Mouse (Mus musculus) small intestine, adult 2 months (tissue): ENCODE measurements around the gene Nfib.

ENCODE experiments used
- CTCF ChIP-seq: fragments of 200-500 bp; IDR thresholded peaks from 2 replicates; pipeline ENCODE4 v1.5.1; 2012; ENCODE audit warnings: low read depth, mild to moderate bottlenecking, control low read depth, inconsistent platforms, low read length, moderate library complexity, mixed read lengths; ENCODE audit not compliant: insufficient replicate concordance, insufficient read length; ENCODE audit errors: extremely low read depth
- POLR2A ChIP-seq: fragments of 200-500 bp; IDR thresholded peaks from 2 replicates; pipeline ENCODE4 v1.6.1; 2012; ENCODE audit warnings: low read depth, mild to moderate bottlenecking, control low read depth, inconsistent platforms, low read length, moderate library complexity

DNA sequence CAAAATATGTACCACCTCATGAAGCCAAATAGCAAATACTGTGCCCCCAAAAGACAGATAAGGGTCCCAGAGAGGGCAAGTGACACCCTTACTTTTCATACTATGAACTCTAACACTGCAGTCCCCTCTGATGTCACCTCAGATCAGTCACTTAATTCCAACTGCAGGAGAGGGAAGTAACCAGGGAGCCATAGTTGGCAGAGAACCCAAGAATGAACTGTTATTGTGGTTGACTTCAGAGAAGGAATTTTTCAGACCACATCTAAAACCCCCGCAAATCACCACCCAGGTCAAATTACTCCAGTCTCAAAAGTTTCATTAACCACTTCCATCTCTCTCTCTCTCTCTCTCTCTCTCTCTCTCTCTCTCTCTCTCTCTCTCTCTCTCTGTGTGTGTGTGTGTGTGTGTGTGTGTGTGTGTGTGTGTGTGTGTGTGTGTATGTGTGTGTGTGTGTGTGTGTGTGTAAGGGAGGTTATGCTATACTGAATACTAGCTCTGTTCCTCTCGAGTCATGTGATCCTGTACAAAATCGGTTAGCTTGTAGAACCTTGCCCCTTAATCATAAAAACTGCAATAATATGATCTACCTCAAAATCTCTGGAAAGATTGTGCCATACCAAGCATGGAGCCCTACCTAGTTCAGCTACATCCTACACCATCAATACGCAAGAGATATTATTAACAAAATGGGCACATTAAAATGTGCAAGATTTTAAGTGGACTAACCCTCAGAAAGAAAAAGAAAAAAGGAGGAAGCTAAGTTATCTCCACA is 319.1 kb downstream of the Nfib start:
- TF ChIP-seq CTCF (no peak), POLR2A (no peak)
